Mouse (Mus musculus) midbrain, embryonic 11.5 days (tissue): Measurements from ENCODE around the gene Sh3bgr. TPM values are rescaled to one million over a fixed set of nuclear protein-coding genes. Genes with fewer than 3 reads are reported as not detected.
A peak's percentile ranks its signal among the peaks of the same experiment; 100 is the strongest.

Source experiments
- ATAC-seq: fragments of 200-750 bp; cut with Nextera tagmentation; 2 replicates; pipeline ENCODE4 v1.8.0; 2017; ENCODE audit warnings: moderate TSS enrichment, moderate library complexity; ENCODE audit not compliant: low FRiP score
- DNase-seq: peaks from one replicate; pipeline ENCODE4 v3.0.0; 2015; ENCODE audit warnings: low spot score; ENCODE audit errors: missing footprints
- H3K27ac ChIP-seq: fragments of 300-500 bp; sonication (generic); 2 replicates; pipeline ENCODE4 v1.5.1; 2014; ENCODE audit warnings: low read depth, low read length
- H3K27me3 ChIP-seq: fragments of 300-500 bp; sonication (generic); 2 replicates; pipeline ENCODE4 v1.6.1; 2014; ENCODE audit warnings: mild to moderate bottlenecking, low read length, moderate library complexity, mixed read lengths; ENCODE audit not compliant: control insufficient read depth, insufficient read depth
- H3K36me3 ChIP-seq: fragments of 300-500 bp; sonication (generic); 2 replicates; pipeline ENCODE4 v1.6.1; 2014; ENCODE audit warnings: mild to moderate bottlenecking, low read length, moderate library complexity, mixed read lengths; ENCODE audit not compliant: control insufficient read depth, insufficient read depth
- H3K4me1 ChIP-seq: fragments of 300-500 bp; sonication (generic); 2 replicates; pipeline ENCODE4 v1.6.1; 2014; ENCODE audit warnings: low read length; ENCODE audit not compliant: control insufficient read depth, insufficient read depth
- H3K4me2 ChIP-seq: fragments of 300-500 bp; sonication (generic); 2 replicates; pipeline ENCODE4 v1.6.1; 2014; ENCODE audit warnings: mild to moderate bottlenecking, moderate library complexity
- H3K4me3 ChIP-seq: fragments of 300-500 bp; sonication (generic); 2 replicates; pipeline ENCODE4 v1.5.1; 2014; ENCODE audit warnings: low read depth, low read length
- H3K9ac ChIP-seq: fragments of 300-500 bp; sonication (generic); 2 replicates; pipeline ENCODE4 v1.6.1; 2014; ENCODE audit warnings: low read length
- H3K9me3 ChIP-seq: fragments of 300-500 bp; sonication (generic); 2 replicates; pipeline ENCODE4 v1.6.1; 2016; ENCODE audit warnings: low read length; ENCODE audit not compliant: control insufficient read depth
- WGBS: fragments of 180-500 bp; shearing (Covaris S2); extraction: QIAGEN DNeasy Blood & Tissue Kit; methylation state at CpG from one replicate; pipeline ENCODE4 v1.1.7; 2014; 5-methylcytosine and 5-hydroxymethylcytosine counted together
- polyA plus RNA-seq: library from polyadenylated mRNA; unstranded; fragments of >200 nt; fragmentation: Nextera tagmentation; extraction: Ambion mirVana; gene quantifications from 2 replicates; pipeline ENCODE4 v1.2.1, GENCODE M21; 2014

Gene Sh3bgr
- polyA plus RNA-seq, 1 experiment from 2014 or later: 1.2 TPM

DNA sequence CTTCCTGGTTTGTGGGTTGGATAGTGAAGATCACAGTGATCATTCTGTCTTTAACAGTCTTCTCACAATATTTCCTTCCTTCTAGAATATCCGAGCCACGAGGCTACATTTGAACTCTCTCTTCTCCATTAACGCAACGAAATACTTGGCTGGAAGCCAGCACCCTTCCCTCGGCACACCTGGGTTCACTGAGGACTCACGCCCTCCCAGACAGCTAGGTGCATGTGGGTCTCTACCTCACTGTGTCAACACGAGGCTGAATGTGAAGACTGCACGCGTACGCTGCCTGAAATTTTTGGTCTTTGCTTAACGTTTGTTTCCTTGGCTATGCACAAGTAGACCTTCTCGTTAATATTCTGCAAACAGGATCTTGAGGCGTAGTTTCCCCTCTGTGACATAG lies 28.2 kb downstream of the Sh3bgr start:
- no peak overlapping the region for H3K4me2 ChIP-seq
- no peak overlapping the region for H3K4me3 ChIP-seq
- no peaks in the 10 kb centered on the region for H3K27me3 ChIP-seq
- no peak for ATAC-seq
- no peaks in the 10 kb centered on the region for H3K36me3 ChIP-seq
- 81% methylated on average over 13 of the region's 13 CpGs for WGBS
- H3K9me3 ChIP-seq: no peaks in the 10 kb centered on the region
- no peaks in the 10 kb centered on the region for H3K4me1 ChIP-seq
- no peak for DNase-seq
- no peak overlapping the region for H3K9ac ChIP-seq
- H3K27ac ChIP-seq: no peak overlapping the region

DNA sequence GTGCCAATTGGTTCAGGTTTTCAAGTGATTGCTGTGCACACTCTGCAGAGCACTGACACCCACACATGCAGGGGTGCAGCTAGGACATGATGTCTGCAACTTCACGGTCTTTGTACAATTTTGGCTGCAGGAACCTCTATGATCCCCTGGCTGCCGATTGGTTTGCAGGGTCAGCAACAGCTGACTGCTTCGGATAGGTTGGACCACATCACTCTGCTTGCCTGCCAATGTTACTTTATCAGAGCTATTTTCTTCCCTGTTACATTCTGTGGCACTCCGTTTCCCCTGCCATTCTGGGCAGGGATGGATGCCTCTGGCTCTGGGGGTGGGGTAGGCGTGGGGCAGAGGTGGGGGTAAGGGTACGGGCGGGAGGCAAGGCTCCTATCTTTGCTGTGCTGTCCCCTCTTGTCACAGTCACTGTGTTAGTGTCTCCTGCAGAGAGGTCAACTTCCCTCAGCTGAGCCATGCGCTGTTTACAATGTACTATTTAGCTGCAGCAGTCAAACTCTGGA lies 28.9 kb downstream of the Sh3bgr start:
- no peak for DNase-seq
- 61% methylated on average over 8 of the region's 8 CpGs for WGBS
- no peaks in the 10 kb centered on the region for H3K36me3 ChIP-seq
- no peak overlapping the region for H3K9ac ChIP-seq
- H3K9me3 ChIP-seq: no peaks in the 10 kb centered on the region
- no peak for ATAC-seq
- no peak overlapping the region for H3K4me3 ChIP-seq
- H3K4me2 ChIP-seq: no peak overlapping the region
- no peaks in the 10 kb centered on the region for H3K27me3 ChIP-seq
- H3K27ac ChIP-seq: no peak overlapping the region
- no peaks in the 10 kb centered on the region for H3K4me1 ChIP-seq

DNA sequence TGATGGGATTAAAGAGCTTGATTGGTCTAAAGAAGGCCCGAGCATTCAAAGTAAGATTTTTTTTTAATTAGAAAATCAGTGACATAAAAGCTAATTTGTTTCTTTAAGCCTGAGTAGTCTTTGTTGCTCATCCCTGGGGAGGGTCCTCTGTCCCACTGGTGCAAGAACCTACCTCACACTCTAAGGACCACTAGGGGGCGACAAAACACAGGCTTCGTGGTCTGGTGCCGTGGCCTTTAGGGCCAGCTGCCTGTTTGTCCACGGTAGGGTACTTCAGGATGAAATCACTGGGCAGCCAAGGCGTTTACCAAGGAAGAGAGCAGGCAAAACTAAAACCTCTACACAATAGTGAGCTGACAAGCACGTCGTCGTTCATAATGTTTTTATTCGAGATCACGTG lies 30.2 kb downstream of the Sh3bgr start:
- 28% methylated on average over 11 of the region's 11 CpGs for WGBS
- Histone ChIP-seq H3K4me3 (no peak overlapping the region), H3K9me3 (no peaks in the 10 kb centered on the region), H3K4me2 (no peak overlapping the region), H3K36me3 (no peaks in the 10 kb centered on the region), H3K4me1 (no peaks in the 10 kb centered on the region), H3K27me3 (no peaks in the 10 kb centered on the region), H3K9ac (no peak overlapping the region), H3K27ac (no peak overlapping the region)
- ATAC-seq (peak; percentile 89), DNase-seq (peak; percentile 94)

DNA sequence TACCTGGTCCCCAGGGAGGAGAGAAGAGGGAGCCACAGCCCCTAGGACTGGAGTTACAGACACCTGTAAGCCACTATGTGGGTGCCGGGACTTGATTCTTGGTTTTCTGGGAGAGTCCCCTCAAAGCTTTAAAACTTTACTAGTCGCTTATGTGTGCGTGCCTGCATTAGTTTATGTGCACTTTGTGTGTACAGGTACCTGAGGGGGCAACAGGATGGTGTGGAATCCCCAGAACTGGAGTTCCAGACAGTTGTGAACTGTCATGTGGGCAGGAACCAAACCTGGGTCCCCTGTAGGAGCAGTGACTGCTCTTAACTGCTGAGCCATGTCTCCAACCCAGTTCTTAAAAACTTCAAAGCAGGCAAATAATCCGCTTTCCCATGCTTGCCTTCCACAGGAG lies 31.0 kb downstream of the Sh3bgr start:
- no peak overlapping the region for H3K9ac ChIP-seq
- no peak overlapping the region for H3K27ac ChIP-seq
- DNase-seq (no peak), ATAC-seq (no peak)
- H3K4me1 ChIP-seq: no peaks in the 10 kb centered on the region
- no peaks in the 10 kb centered on the region for H3K9me3 ChIP-seq
- no peaks in the 10 kb centered on the region for H3K36me3 ChIP-seq
- no peaks in the 10 kb centered on the region for H3K27me3 ChIP-seq
- H3K4me3 ChIP-seq: no peak overlapping the region
- no peak overlapping the region for H3K4me2 ChIP-seq
- WGBS: 89% methylated on average over 4 of the region's 4 CpGs

DNA sequence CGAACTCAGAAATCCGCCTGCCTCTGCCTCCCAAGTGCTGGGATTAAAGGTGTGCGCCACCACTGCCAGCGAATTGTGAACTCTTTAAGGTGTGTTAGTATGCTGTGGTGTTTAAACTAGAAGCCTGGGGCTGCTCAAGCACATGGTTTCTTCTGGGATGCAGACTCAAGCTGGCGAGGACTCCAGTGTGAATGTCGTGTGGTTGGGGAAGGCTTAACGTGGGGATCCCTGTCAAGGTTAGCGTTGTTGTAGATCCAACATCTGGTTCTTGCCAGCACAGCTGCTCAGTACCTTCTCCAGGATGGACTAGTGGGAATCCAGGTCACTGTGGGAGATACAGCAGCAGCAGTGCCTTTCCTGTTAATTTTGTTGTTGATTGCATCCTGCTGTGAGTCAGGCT lies 31.7 kb downstream of the Sh3bgr start:
- DNase-seq (no peak), ATAC-seq (no peak)
- Histone ChIP-seq H3K4me1 (no peaks in the 10 kb centered on the region), H3K9ac (no peak overlapping the region), H3K27ac (no peak overlapping the region), H3K4me2 (no peak overlapping the region), H3K36me3 (no peaks in the 10 kb centered on the region), H3K4me3 (no peak overlapping the region), H3K9me3 (no peaks in the 10 kb centered on the region), H3K27me3 (no peaks in the 10 kb centered on the region)
- 89% methylated on average over 8 of the region's 8 CpGs for WGBS

DNA sequence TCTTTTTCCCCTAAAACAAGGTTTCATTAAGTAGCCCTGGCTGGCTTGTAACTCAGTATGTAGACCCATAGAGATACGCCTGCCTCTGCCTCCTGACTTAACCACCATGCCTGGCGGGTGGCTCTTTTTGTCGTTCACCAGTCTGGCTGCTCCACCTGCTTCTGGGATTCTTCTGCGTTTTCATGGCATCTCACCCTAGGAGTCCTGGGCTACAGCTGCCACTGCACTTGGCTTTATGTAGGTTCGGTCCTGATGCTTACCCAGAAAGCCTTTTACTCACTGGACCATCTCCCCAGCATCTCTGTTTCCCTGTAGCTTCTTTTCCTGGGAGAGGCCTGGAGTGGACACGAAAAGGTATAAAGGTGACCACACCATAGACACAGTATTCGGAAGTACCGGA lies 33.7 kb downstream of the Sh3bgr start:
- H3K27me3 ChIP-seq: no peaks in the 10 kb centered on the region
- no peaks in the 10 kb centered on the region for H3K36me3 ChIP-seq
- no peak overlapping the region for H3K9ac ChIP-seq
- H3K27ac ChIP-seq: no peak overlapping the region
- no peaks in the 10 kb centered on the region for H3K9me3 ChIP-seq
- H3K4me1 ChIP-seq: no peaks in the 10 kb centered on the region
- no peak overlapping the region for H3K4me2 ChIP-seq
- DNase-seq (no peak), ATAC-seq (no peak)
- no peak overlapping the region for H3K4me3 ChIP-seq
- WGBS: 87% methylated on average over 8 of the region's 8 CpGs

DNA sequence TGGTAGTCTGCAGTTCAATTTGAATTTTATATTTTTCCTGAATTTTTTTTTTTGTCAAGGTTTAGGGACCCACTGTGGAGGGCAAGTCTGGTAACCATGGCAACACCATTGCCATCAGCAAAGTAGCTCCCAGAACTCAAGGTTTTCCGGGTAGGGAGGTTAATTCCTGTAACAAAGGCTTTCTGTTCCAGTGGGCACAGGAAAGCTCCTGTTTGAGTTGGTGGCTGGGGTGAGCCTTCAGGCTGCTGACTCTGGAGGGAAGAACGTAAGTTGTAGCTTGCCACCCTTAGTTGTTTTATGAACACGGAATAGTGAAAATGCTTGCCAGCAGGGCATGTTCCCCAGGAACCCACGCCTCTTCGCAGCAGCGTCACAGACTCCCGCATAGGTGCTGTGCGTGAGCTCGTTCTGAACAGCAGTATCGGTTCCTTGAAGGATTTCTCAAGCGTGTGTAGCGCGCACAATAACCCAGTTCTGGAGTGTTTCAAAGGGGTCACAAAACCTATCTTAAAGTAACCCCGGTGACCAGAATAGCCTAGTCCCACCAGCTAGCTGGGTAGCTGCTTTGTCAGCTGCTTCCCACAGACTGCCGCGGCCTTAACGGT lies 35.2 kb downstream of the Sh3bgr start, which contains the start of gene B3galt5:
Gene B3galt5 (plus strand): TSS at position 436 of the 605 bp plus-strand sequence.
- ATAC-seq: 0 out of 2 replicates have a peak, but pooled peaks have one; percentile 22
- H3K9me3 ChIP-seq: no peaks in the 10 kb centered on the region
- H3K4me2 ChIP-seq: no peak within 1 kb of the TSS
- H3K27me3 ChIP-seq: no peaks in the 10 kb centered on the region
- H3K27ac ChIP-seq: no peak within 1 kb of the TSS
- no peak within 1 kb of the TSS for H3K4me3 ChIP-seq
- DNase-seq: no peak
- H3K4me1 ChIP-seq: no peaks in the 10 kb centered on the region
- no peaks in the 10 kb centered on the region for H3K36me3 ChIP-seq
- WGBS: 66% methylated on average over 17 of the region's 17 CpGs
- 0 out of 2 replicates have a peak within 1 kb of the TSS, but pooled peaks have one; percentile 25 for H3K9ac ChIP-seq

DNA sequence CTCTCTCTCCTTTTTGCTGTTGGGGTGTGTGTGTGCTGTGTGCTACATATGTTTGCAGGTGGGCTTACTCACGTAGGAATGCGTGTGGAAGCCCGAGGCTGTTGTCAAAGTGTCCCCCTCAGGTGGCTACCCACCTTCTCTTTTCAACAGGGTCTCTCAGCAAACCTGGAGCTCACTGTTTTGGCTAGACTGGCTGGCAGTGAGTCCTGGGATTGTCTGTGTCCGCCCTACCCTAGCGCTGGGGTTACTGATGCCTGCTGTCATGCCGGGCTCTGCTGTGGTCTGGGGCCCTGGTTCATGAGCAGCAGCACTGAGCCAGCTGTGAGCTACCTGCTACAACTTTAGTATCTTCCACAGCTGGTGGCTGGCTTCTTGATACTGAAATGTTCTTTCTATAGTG lies 44.2 kb downstream of the Sh3bgr start:
- no peaks in the 10 kb centered on the region for H3K36me3 ChIP-seq
- no peaks in the 10 kb centered on the region; the same call in 1 of the 2 replicates for H3K9me3 ChIP-seq
- no peak for ATAC-seq
- 79% methylated on average over 6 of the region's 6 CpGs for WGBS
- no peak overlapping the region for H3K9ac ChIP-seq
- DNase-seq: no peak
- H3K27ac ChIP-seq: no peak overlapping the region
- H3K4me1 ChIP-seq: no peaks in the 10 kb centered on the region
- H3K4me2 ChIP-seq: no peak overlapping the region
- H3K27me3 ChIP-seq: no peaks in the 10 kb centered on the region
- no peak overlapping the region for H3K4me3 ChIP-seq

DNA sequence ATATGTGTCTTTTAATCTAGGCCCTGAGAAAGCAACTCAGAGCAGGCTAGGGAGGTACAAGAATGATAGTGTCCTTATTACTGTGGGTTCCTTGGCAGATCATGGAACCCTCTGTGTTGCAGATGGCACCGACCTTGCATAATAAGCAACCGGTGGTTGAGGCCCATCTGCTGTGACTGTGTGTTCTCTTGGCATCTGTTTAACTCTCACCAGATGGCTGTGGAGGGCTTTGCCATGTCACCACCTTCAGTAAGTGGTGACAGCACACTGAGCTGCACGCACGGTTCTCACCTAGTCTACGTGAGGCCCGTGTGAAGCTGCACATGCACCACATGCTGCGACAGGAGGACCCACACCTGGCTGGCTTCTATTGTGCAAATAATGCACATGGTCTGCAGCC lies 49.4 kb downstream of the Sh3bgr start:
- WGBS: 88% methylated on average over 7 of the region's 7 CpGs
- ATAC-seq (no peak), DNase-seq (no peak)
- Histone ChIP-seq H3K9ac (no peak overlapping the region), H3K27me3 (no peaks in the 10 kb centered on the region), H3K4me1 (no peaks in the 10 kb centered on the region), H3K4me2 (no peak overlapping the region), H3K4me3 (no peak overlapping the region), H3K36me3 (no peaks in the 10 kb centered on the region), H3K9me3 (no peaks in the 10 kb centered on the region; the same call in 1 of the 2 replicates), H3K27ac (no peak overlapping the region)
